Mouse (Mus musculus): ENCODE data around the gene Ubb. TPM values are rescaled to one million over a fixed set of nuclear protein-coding genes. Genes with fewer than 3 reads are reported as not detected.

Ubb gene
- polyA plus RNA-seq, 1 experiment from 2014 or later: 3,674 TPM

DNA sequence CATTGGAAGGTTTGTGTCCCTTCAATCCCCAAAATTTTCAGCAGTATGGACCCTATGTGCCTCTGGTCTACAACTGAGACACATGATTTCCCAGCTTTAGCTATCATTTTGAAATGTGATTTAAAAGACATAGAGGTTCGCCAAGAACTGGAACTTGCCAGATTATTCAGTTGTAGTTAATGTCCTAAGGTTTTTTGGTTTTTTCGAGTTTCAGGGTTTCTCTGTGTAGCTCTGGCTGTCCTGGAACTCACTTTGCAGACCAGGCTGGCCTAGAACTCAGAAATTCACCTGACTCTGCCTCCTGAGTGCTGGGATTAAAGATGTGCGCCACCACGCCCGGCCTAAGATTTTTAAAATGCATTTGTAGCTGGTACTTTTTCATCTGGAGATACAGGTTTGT, 2.7 kb downstream of the Ubb start:
- no peak for ATAC-seq (ENCODE audit: low FRiP score)
- peak overlapping the region; percentile 47 for H3K9ac ChIP-seq
- peaks cover 31% of the 10 kb centered on the region for H3K4me1 ChIP-seq
- peak overlapping the region; percentile 98 for H3K4me2 ChIP-seq (replicated peaks)
- WGBS: 82% methylated on average over 5 of the region's 5 CpGs
- no peaks in the 10 kb centered on the region for H3K9me3 ChIP-seq (replicated peaks)
- peak overlapping the region; percentile 47 for H3K4me3 ChIP-seq
- H3K27me3 ChIP-seq: no peaks in the 10 kb centered on the region
- H3K36me3 ChIP-seq: peaks cover 20% of the 10 kb centered on the region; the same call in 1 of the 2 replicates
- no peak overlapping the region for H3K27ac ChIP-seq

DNA sequence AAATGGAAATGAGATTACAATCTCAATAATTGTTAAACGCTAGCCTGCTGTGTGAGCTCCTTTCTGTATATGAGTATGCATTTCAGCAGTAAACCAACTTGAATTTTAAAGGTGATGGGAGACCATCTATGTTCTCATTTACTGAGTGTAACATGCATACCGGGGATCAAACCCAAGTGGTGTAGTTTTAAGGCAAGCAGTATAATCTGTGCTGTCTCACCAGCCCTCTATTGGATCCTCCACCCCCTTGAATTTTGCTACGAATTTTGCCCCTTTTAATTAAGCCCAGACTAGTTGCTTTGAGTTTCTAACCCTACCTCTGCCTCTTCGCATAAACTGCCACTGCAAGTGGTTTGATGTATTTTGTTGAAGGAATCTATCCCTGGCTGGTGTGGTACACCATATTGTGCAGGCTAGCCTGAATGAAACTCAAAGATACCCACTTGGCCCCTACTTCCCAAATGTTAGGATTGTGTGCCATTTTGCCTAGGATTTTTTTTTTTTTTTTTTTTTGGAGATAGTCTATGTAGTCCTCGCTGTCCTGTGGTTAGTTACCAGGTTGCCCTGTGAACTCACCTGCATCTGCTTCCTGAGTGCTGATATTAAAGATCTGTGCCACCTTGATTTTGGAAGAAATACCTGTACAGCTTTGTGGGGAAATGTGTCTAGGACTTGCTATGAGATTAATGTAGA, 3.3 kb downstream of the Ubb start:
- Histone ChIP-seq H3K27me3 (no peaks in the 10 kb centered on the region), H3K9ac (peak overlapping the region; percentile 47), H3K4me1 (peaks cover 31% of the 10 kb centered on the region), H3K4me2 (replicated peaks) (peak overlapping the region; percentile 98), H3K4me3 (peak overlapping the region; percentile 47), H3K27ac (no peak overlapping the region), H3K9me3 (replicated peaks) (no peaks in the 10 kb centered on the region), H3K36me3 (peaks cover 20% of the 10 kb centered on the region; the same call in 1 of the 2 replicates)
- ATAC-seq (ENCODE audit: low FRiP score): no peak
- 76% methylated on average over 5 of the region's 5 CpGs for WGBS

DNA sequence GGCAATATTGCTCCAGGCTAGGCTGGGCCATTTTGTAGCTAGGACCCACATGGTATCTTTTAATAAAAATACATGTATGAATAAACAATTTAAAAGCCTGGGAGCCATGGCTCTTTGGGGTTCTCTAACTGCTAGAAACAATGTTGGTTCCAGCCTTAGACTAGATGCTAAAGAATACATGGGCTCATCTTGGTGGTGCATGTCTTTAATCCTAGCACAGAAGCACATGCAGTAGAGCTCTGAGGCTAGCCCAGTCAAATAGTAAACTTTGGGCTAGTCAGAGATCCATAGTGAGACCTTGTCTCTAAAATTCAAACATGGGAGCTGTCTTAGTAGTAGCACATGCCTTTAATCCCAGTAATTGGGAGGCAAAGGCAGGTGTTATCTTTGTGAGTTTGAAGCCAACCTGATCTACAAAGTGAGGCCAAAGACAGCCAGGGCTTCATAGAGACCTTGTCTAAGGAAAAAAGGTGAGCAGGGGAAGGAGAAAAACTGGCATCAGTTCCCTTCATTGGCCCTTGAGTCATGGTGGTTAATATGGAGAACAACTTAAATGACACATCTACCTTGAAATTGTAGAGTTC, 4.1 kb downstream of the Ubb start:
- no peaks in the 10 kb centered on the region for H3K9me3 ChIP-seq (replicated peaks)
- peak overlapping the region; percentile 98 for H3K4me2 ChIP-seq (replicated peaks)
- peaks cover 26% of the 10 kb centered on the region for H3K4me1 ChIP-seq
- no peak overlapping the region for H3K27ac ChIP-seq
- no peaks in the 10 kb centered on the region for H3K27me3 ChIP-seq
- H3K9ac ChIP-seq: no peak overlapping the region; the same call in 1 of the 2 replicates
- H3K4me3 ChIP-seq: peak overlapping the region; percentile 47
- H3K36me3 ChIP-seq: peaks cover 20% of the 10 kb centered on the region; the same call in 1 of the 2 replicates
- ATAC-seq (ENCODE audit: low FRiP score): no peak

DNA sequence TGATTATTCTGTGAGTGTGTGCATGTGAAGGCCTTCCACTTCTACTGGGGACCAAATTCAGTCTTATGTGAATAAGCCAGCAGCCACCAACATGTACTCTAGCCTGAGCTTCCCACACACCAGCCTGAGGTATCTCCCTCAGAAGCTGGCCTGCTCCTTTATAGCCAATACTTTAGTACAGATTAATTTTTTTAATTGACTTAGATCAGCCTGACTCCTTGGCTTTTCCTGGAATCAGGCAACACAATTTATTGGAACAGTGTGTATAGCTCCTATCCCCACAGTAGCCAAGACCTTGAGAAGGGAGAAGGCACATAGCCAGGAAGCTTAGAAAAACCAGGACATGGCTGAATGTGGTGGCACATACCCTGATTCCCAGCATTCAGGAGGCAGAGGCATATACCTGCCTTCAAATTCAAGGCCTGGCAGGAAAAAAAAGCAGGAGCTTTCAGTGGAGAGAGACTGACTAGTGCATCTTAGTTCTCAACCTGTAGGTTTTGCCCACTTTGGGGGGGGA, 5.0 kb downstream of the Ubb start:
- H3K4me2 ChIP-seq (replicated peaks): peak overlapping the region; percentile 98; the same call in 1 of the 2 replicates
- H3K27ac ChIP-seq: no peak overlapping the region
- peaks cover 26% of the 10 kb centered on the region for H3K4me1 ChIP-seq
- no peak overlapping the region for H3K4me3 ChIP-seq
- ATAC-seq (ENCODE audit: low FRiP score): no peak
- H3K36me3 ChIP-seq: peaks cover 20% of the 10 kb centered on the region; the same call in 1 of the 2 replicates
- H3K27me3 ChIP-seq: no peaks in the 10 kb centered on the region
- no peak overlapping the region for H3K9ac ChIP-seq
- H3K9me3 ChIP-seq (replicated peaks): no peaks in the 10 kb centered on the region

DNA sequence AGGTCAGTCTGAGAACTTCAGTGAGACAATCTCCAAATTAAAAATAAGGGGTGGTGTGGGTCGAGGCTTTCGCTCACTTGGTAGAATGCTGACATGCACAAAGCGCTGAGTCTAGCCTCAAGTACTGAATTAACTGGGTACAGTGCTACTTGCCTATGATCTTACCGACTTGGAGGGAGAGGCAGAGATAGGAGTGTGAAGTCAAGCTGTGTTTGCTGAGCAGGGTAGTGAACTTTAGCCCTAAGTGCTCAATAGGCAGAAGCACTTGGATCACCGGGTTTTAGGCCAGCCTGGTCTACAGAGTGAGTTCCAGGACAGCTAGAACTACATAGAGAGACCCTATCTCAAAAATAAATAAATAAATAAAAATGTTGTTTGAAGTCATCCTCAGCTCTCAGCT, 6.2 kb downstream of the Ubb start:
- peaks cover 20% of the 10 kb centered on the region; the same call in 1 of the 2 replicates for H3K36me3 ChIP-seq
- no peak overlapping the region for H3K4me2 ChIP-seq (replicated peaks)
- no peak for ATAC-seq (ENCODE audit: low FRiP score)
- H3K9me3 ChIP-seq (replicated peaks): no peaks in the 10 kb centered on the region
- H3K27ac ChIP-seq: no peak overlapping the region
- WGBS: 66% methylated on average over 5 of the region's 5 CpGs
- H3K4me1 ChIP-seq: peaks cover 26% of the 10 kb centered on the region
- H3K9ac ChIP-seq: no peak overlapping the region
- no peak overlapping the region for H3K4me3 ChIP-seq
- no peaks in the 10 kb centered on the region for H3K27me3 ChIP-seq

DNA sequence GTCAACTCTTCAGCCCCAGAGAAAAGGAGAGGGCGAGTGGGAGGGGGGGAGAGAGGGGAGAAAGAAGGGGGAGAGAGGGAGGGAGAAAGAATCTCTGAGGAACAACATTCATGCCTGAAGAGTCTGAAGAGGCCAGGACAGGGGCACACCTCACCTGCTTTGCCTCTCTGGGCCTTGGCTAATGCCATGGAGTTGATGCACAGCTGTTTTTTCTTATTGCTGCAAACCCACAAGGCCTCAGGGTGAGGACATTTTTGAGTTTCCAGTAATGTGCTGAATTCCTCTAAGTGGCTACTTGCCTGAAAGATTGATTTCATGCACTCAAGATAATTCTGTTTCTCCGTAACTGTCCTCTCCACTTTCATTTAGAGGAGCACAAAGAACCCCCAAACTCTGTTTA, 7.2 kb downstream of the Ubb start:
- H3K4me3 ChIP-seq: no peak overlapping the region
- no peak overlapping the region for H3K9ac ChIP-seq
- WGBS: 61% methylated on average over 2 of the region's 2 CpGs
- peaks cover 26% of the 10 kb centered on the region for H3K4me1 ChIP-seq
- H3K4me2 ChIP-seq (replicated peaks): no peak overlapping the region
- H3K27ac ChIP-seq: no peak overlapping the region
- H3K9me3 ChIP-seq (replicated peaks): no peaks in the 10 kb centered on the region
- no peaks in the 10 kb centered on the region for H3K27me3 ChIP-seq
- ATAC-seq (ENCODE audit: low FRiP score): no peak
- peaks cover 19% of the 10 kb centered on the region; the same call in 1 of the 2 replicates for H3K36me3 ChIP-seq

DNA sequence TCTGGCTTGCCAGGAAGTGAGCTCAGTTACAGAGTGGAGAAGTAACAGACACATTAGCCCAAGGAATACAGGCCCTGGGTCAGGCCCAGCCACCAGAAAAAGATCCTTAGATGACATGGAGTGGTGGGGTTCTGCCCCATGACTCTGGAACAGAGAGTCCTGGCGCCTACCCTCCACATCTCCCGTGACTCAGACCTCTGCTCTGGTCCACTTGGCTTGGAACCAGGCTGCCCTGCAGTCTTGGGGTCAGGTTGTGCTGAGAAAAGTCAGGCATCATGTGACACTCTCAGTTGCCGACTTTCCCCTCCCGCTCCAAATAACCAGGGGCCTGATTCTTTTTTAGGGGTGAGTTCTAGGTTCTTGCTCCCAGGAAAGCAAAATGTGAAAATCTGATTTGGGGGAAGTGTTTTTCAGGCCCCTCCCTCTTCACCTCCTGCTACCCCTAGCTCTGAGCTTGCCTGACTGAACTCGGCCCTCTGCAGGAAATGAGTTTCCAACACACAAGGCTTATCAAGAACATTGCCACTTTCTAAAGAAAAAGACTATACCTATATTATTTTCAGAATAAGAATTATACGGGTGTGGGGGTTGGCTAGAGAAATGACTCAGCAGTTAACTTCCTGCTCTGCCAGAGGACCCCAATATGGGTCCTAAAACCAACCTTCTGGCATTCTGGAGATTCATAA, 8.1 kb downstream of the Ubb start:
- H3K27ac ChIP-seq: no peak overlapping the region
- H3K36me3 ChIP-seq: peaks cover 13% of the 10 kb centered on the region; the same call in 1 of the 2 replicates
- no peak overlapping the region for H3K4me2 ChIP-seq (replicated peaks)
- no peak overlapping the region for H3K4me3 ChIP-seq
- H3K27me3 ChIP-seq: no peaks in the 10 kb centered on the region
- peaks cover 17% of the 10 kb centered on the region for H3K4me1 ChIP-seq
- no peaks in the 10 kb centered on the region for H3K9me3 ChIP-seq (replicated peaks)
- H3K9ac ChIP-seq: no peak overlapping the region
- 66% methylated on average over 6 of the region's 6 CpGs for WGBS
- ATAC-seq (ENCODE audit: low FRiP score): no peak

DNA sequence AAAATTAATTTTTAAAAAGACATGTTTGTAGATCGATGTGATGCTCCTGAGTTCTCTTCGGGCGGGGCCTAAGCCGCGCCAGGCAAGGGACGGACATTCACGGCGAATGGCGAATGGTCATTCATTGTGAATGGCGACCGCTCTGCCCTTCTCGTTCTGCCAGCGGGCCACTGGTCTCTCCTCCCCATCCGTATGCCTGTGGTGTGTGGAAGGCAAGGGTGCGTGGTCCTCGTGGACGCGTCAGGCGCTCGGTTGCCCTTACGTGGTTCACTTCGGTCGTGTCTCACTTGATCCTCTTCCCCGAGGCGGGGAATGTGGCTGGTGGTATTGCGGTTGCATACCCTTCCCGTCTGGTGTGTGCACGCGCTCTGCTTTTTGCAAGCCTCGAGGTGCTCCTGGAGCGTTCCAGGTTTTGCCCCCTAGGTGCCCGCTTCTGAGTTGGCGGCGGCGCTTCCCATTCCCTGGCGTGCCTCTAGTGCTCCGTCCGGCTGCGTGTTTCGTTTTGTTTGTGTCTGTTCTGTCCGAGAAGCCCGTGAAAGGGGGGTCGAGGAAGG, 9.6 kb downstream of the Ubb start:
- WGBS: 36% methylated on average over 43 of the region's 43 CpGs
- Histone ChIP-seq H3K9ac (peak overlapping the region; percentile 42), H3K4me1 (peaks cover 3% of the 10 kb centered on the region; the same call in 1 of the 2 replicates), H3K4me3 (peak overlapping the region; percentile 25), H3K36me3 (0 out of 2 replicates have a peak, but pooled peaks cover under 1% of the 10 kb centered on the region), H3K9me3 (replicated peaks) (no peaks in the 10 kb centered on the region), H3K27me3 (no peaks in the 10 kb centered on the region), H3K4me2 (replicated peaks) (peak overlapping the region; percentile 54), H3K27ac (no peak overlapping the region)
- ATAC-seq (ENCODE audit: low FRiP score): no peak

DNA sequence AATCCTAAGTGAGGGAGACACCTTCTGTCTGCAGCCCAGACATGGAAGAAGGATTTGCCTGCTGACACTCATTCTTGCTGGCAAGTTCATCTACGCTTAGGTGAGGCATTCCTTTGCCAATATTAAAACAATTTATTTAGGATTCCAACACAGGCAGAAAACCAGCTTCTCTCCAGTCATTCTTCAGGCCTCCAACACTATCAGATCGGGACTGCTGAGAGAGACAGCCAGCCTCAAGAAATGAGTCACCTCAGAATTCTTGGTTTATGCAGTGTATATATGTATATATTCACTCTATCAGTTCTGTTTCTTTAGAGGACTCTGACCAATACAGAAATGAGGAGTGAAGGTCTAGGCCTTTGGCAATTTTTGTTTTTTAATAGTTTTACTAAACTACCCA, 12.6 kb downstream of the Ubb start:
- no peak overlapping the region for H3K4me2 ChIP-seq (replicated peaks)
- 88% methylated on average over 2 of the region's 2 CpGs for WGBS
- H3K9me3 ChIP-seq (replicated peaks): no peaks in the 10 kb centered on the region
- no peak for ATAC-seq (ENCODE audit: low FRiP score)
- no peak overlapping the region for H3K4me3 ChIP-seq
- H3K36me3 ChIP-seq: no peaks in the 10 kb centered on the region
- no peaks in the 10 kb centered on the region for H3K27me3 ChIP-seq
- H3K9ac ChIP-seq: no peak overlapping the region
- H3K27ac ChIP-seq: no peak overlapping the region
- no peaks in the 10 kb centered on the region for H3K4me1 ChIP-seq

DNA sequence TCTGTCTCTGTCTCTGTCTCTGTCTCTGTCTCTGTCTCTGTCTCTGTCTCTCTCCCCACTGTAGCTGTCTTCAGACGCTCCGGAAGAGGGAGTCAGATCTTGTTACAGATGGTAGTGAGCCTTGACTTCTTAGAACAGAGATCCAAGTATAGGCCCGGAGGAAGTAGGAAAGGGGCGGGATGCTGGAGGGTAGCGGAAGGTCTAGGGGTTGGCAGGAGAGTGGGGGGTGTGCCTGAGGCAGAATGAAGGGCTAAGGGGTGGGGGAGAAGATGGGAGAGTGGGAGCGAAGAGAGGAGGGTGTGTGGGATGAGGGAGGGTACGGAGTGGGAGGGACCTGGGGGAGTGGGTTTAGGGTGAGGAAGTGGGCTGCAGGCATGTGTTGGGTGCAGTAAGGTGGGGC, 14.8 kb downstream of the Ubb start:
- H3K4me2 ChIP-seq (replicated peaks): no peak overlapping the region
- H3K9ac ChIP-seq: no peak overlapping the region
- H3K4me3 ChIP-seq: no peak overlapping the region
- no peaks in the 10 kb centered on the region for H3K9me3 ChIP-seq (replicated peaks)
- H3K27me3 ChIP-seq: no peaks in the 10 kb centered on the region
- WGBS: 77% methylated on average over 7 of the region's 7 CpGs
- no peak overlapping the region for H3K27ac ChIP-seq
- no peaks in the 10 kb centered on the region for H3K4me1 ChIP-seq
- ATAC-seq (ENCODE audit: low FRiP score): no peak
- H3K36me3 ChIP-seq: no peaks in the 10 kb centered on the region

DNA sequence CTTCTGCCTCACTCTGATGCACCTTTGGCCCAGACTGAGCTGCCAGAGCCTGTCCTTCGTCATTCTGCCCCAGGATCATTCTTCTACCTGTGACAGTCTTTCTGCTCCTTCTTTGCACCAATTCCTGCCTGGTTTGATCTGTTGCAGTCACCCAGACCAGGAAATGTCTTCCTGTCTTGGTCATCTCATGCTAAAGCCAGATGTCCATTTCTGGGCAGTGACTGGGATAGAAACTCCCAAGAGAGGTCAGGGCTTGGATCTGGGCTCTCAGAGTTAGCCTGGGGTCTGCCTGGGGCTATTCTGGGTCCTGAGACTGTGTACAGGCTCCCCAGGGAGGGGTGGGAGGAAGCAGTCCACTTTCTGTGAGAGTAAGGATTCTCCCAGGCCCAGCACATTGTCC, 15.2 kb downstream of the Ubb start:
- no peak overlapping the region for H3K9ac ChIP-seq
- H3K4me2 ChIP-seq (replicated peaks): no peak overlapping the region
- H3K36me3 ChIP-seq: no peaks in the 10 kb centered on the region
- H3K4me3 ChIP-seq: no peak overlapping the region
- no peaks in the 10 kb centered on the region for H3K27me3 ChIP-seq
- no peaks in the 10 kb centered on the region for H3K4me1 ChIP-seq
- H3K27ac ChIP-seq: no peak overlapping the region
- no peak for ATAC-seq (ENCODE audit: low FRiP score)
- H3K9me3 ChIP-seq (replicated peaks): no peaks in the 10 kb centered on the region
- 80% methylated on average over 1 of the region's 1 CpGs for WGBS

DNA sequence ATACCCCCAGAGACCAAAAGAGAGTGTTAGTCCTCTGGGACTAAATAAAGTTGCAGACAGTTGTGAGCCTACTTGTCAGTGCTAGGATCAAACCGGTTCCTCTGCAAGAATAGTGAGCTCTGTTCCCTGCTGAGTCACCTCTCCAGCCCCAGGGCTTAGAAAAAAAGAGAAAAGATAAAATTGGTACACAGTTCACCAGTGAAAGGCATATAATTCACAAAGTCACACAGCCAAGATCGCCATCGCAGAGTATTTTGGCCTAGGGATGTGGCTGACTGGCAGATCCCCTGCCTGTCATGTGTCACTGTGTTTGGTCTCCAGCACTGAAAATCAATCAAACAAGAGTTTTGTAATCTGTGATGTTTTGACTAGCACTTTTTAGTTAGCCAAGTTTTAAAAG, 17.3 kb downstream of the Ubb start:
- no peak overlapping the region for H3K4me3 ChIP-seq
- no peak overlapping the region for H3K27ac ChIP-seq
- no peaks in the 10 kb centered on the region for H3K9me3 ChIP-seq (replicated peaks)
- no peaks in the 10 kb centered on the region for H3K36me3 ChIP-seq
- WGBS: 71% methylated on average over 3 of the region's 3 CpGs
- H3K27me3 ChIP-seq: no peaks in the 10 kb centered on the region
- no peaks in the 10 kb centered on the region for H3K4me1 ChIP-seq
- H3K9ac ChIP-seq: no peak overlapping the region
- H3K4me2 ChIP-seq (replicated peaks): no peak overlapping the region
- no peak for ATAC-seq (ENCODE audit: low FRiP score)

Data from hindbrain, embryonic 12.5 days (tissue).